Comparison of ENCODE assay signal across 10 mouse cellular contexts in the genomic region with DNA sequence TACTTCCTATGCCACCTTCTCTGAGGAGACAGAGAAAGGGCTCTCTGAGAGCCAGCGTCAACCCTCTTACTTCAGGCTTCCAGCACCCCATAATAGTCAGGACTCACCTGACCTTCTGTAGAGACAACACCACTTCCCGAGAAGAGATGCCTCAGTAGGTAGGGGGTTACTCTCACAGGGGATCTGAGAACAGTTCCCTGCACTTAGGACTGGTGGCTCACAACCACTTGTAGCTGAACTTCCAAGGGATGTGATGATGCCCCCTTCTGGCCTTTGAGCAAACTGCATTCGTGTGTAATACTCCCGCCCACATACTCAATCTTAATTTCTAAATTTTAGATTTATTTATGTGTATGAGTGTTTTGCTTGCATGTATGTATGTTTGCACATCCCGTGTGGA. TPM values are rescaled to one million over a fixed set of nuclear protein-coding genes. Genes with fewer than 3 reads are reported as not detected.
DNase-seq lines count a peak whose midpoint lies in the region; ATAC-seq and TF ChIP-seq lines count a peak whose summit lies in the region.
"Had no signal": no experiment of that assay in that cellular context is flagged by ENCODE, and none has a peak within 500 bp of the region (broad histone marks: within the 10 kb centered on the region; RNA-seq: fewer than 3 reads in every experiment).

No protein-coding gene starts in this region.

- no peak overlapping the region for H3K27ac ChIP-seq in kidney, embryonic 16.5 days (ENCODE audit: low read length)
- no peak overlapping the region for H3K27ac ChIP-seq in MEL (ENCODE audit: control insufficient read depth, low read depth, low read length)
- H3K27ac ChIP-seq in limb, embryonic 13.5 days, result peak overlapping the region; percentile 33; the same call in 1 of the 2 replicates

- H3K9ac ChIP-seq in kidney, embryonic 16.5 days (replicated peaks; ENCODE audit: low read length), result no peak overlapping the region
- no peak overlapping the region for H3K9ac ChIP-seq in MEL (ENCODE audit: control insufficient read depth, low read depth, low read length, poor library complexity, severe bottlenecking)
- no peak overlapping the region for H3K9ac ChIP-seq in limb, embryonic 13.5 days

- 81% methylated on average over 5 of the region's 5 CpGs for WGBS in kidney, embryonic 16.5 days
- 85% methylated on average over 5 of the region's 5 CpGs for WGBS in limb, embryonic 13.5 days

- no peak for TF ChIP-seq POLR2A in MEL (IDR thresholded peaks at IDR 0.05; ENCODE audit: control insufficient read depth in 1 of 2, insufficient read depth in 1 of 2, low read depth in 1 of 2, low read length in 2 of 2, poor library complexity in 1 of 2)

- no peak overlapping the region for H3K4me3 ChIP-seq in kidney, embryonic 16.5 days (ENCODE audit: low read length)
- H3K4me3 ChIP-seq in MEL (ENCODE audit: control insufficient read depth in 1 of 2, insufficient read depth in 1 of 2, low read depth in 2 of 2, low read length in 2 of 2), result no peak overlapping the region
- no peak overlapping the region for H3K4me3 ChIP-seq in limb, embryonic 13.5 days

- TF ChIP-seq CTCF in MEL (IDR thresholded peaks at IDR 0.05 in 2 of 3, conservative IDR thresholded peaks at IDR 0.05 in 1 of 3; ENCODE audit: control insufficient read depth in 1 of 3, insufficient read depth in 1 of 3, low read depth in 2 of 3, low read length in 3 of 3, poor library complexity in 1 of 3, severe bottlenecking in 1 of 3), result peak; percentile 20 to 64 (median 48); a peak in 4 of 6 replicates

- peaks cover 1% of the 10 kb centered on the region; the same call in 1 of the 2 replicates for H3K79me2 ChIP-seq in MEL (ENCODE audit: control insufficient read depth, insufficient read depth, low read length, poor library complexity)

- no peak overlapping the region for H3K4me2 ChIP-seq in kidney, embryonic 16.5 days (replicated peaks; ENCODE audit: low read depth, low read length)
- no peak overlapping the region for H3K4me2 ChIP-seq in limb, embryonic 13.5 days (replicated peaks)

- no peak; the same call in none of the 2 replicates for TF ChIP-seq RAD21 in MEL (IDR thresholded peaks at IDR 0.05; ENCODE audit: low read depth, low read length)

- H3K9me3 ChIP-seq in kidney, embryonic 16.5 days (ENCODE audit: low read length), result no peaks in the 10 kb centered on the region
- no peaks in the 10 kb centered on the region for H3K9me3 ChIP-seq in MEL (replicated peaks; ENCODE audit: insufficient read depth, low read length)
- H3K9me3 ChIP-seq in limb, embryonic 13.5 days, result no peaks in the 10 kb centered on the region

- DNase-seq in kidney, postnatal 10 days, result peak; percentile 12
- DNase-seq in CD4-positive helper T cell, adult 2 months (ENCODE audit: low read depth, low spot score), result peak; percentile 69
- peak; percentile 64 for DNase-seq in MEL (ENCODE audit: low read depth, low spot score)
- DNase-seq in gastrocnemius, adult 18-20 months (ENCODE audit: low spot score), result no peak
- DNase-seq in layer of hippocampus, postnatal 25 days (ENCODE audit: extremely low spot score in 1 of 2, low spot score in 1 of 2), result no peak
- DNase-seq: heart, postnatal 36 days; thymus, postnatal 14 days had no signal

- H3K4me1 ChIP-seq in kidney, embryonic 16.5 days (ENCODE audit: insufficient read depth, low read length), result peaks cover 28% of the 10 kb centered on the region
- H3K4me1 ChIP-seq in MEL (ENCODE audit: control insufficient read depth in 1 of 2, insufficient read depth in 2 of 2, low read length in 2 of 2), result peaks cover 4 to 15% of the 10 kb centered on the region in 2 experiments
- peaks cover 41% of the 10 kb centered on the region for H3K4me1 ChIP-seq in limb, embryonic 13.5 days

- TF ChIP-seq EP300 in MEL (IDR thresholded peaks at IDR 0.05; ENCODE audit: low read depth in 1 of 2, low read length in 2 of 2), result no peak

- ATAC-seq in kidney, embryonic 16.5 days (ENCODE audit: low FRiP score, low TSS enrichment), result no peak
- ATAC-seq in limb, embryonic 13.5 days (ENCODE audit: low FRiP score, low read depth), result no peak
- ATAC-seq: forebrain, embryonic 16.5 days had no signal

- no peaks in the 10 kb centered on the region for H3K36me3 ChIP-seq in kidney, embryonic 16.5 days (ENCODE audit: insufficient read depth, low read length)
- H3K36me3 ChIP-seq in MEL (ENCODE audit: control insufficient read depth in 1 of 2, insufficient read depth in 2 of 2, low read length in 2 of 2), result peaks cover 0 to 8% of the 10 kb centered on the region in 2 experiments; a peak in 2 of 4 replicates
- no peaks in the 10 kb centered on the region for H3K36me3 ChIP-seq in limb, embryonic 13.5 days

- no peaks in the 10 kb centered on the region for H3K27me3 ChIP-seq in kidney, embryonic 16.5 days (ENCODE audit: insufficient read depth, low read length)
- H3K27me3 ChIP-seq in MEL (ENCODE audit: control insufficient read depth in 1 of 2, insufficient read depth in 2 of 2, low read length in 2 of 2), result no peaks in the 10 kb centered on the region
- H3K27me3 ChIP-seq in limb, embryonic 13.5 days, result no peaks in the 10 kb centered on the region

TF ChIP-seq in MEL, 35 proteins besides CTCF, POLR2A, EP300 and RAD21:
- TF ChIP-seq E2F4 (IDR thresholded peaks at IDR 0.05; ENCODE audit: borderline replicate concordance, low read depth, low read length) (no peak), MAFK (IDR thresholded peaks at IDR 0.05; ENCODE audit: borderline replicate concordance, low read depth, low read length) (no peak), JUND (IDR thresholded peaks at IDR 0.05; ENCODE audit: low read depth, low read length) (no peak), MXI1 (IDR thresholded peaks at IDR 0.05; ENCODE audit: low read depth, low read length) (no peak), ZC3H11A (IDR thresholded peaks at IDR 0.05; ENCODE audit: low read depth, low read length) (no peak), MYC (IDR thresholded peaks at IDR 0.05; ENCODE audit: low read depth, low read length) (no peak), BHLHE40 (IDR thresholded peaks at IDR 0.05; ENCODE audit: borderline replicate concordance, low read depth, low read length) (no peak), TCF12 (IDR thresholded peaks at IDR 0.05; ENCODE audit: low read depth, low read length) (no peak), SMC3 (IDR thresholded peaks at IDR 0.05; ENCODE audit: low read depth, low read length) (no peak)

RNA-seq across cellular contexts. Expression of gene Nanos3, which starts 8.5 kb away (rescaled TPM):
- 2.6 and 3.1 TPM in 2 replicates for polyA plus RNA-seq in kidney, embryonic 16.5 days (2015; fragmentation: Nextera tagmentation; extraction: Ambion mirVana)
- 0.56 and 2.0 TPM in 2 replicates for total RNA-seq in MEL (2012; rRNA removed)
- 1 to 10 TPM in 1 of 2 experiments, not detected in 1; 1.7 TPM for polyA plus RNA-seq in MEL (2012; ENCODE audit: insufficient read depth in 1 of 2, insufficient read length in 2 of 2, low read depth in 1 of 2, low replicate concordance in 2 of 2, missing spikeins in 1 of 2)
- 5.7 TPM in 2 replicates for polyA plus RNA-seq in limb, embryonic 13.5 days (2015; fragmentation: Nextera tagmentation; extraction: Ambion mirVana)
- under 1 TPM in 1 of 2 experiments, not detected in 1; 0.82 TPM for total RNA-seq in gastrocnemius, adult 18-20 months (2021)
- total RNA-seq in layer of hippocampus, postnatal 25 days (2021), result 1 to 10 TPM; 2.6 to 3.0 TPM

RNA-seq across cellular contexts. Expression of gene Zswim4, which starts 43.3 kb away (rescaled TPM):
- polyA plus RNA-seq in kidney, embryonic 16.5 days (2015; fragmentation: Nextera tagmentation; extraction: Ambion mirVana), result 18.3 and 18.5 TPM in 2 replicates
- total RNA-seq in MEL (2012; rRNA removed), result 3.6 and 4.4 TPM in 2 replicates
- polyA plus RNA-seq in MEL (2012; ENCODE audit: insufficient read depth in 1 of 2, insufficient read length in 2 of 2, low read depth in 1 of 2, low replicate concordance in 2 of 2, missing spikeins in 1 of 2), result 1 to 10 TPM in 1 of 2 experiments, not detected in 1; 7.4 TPM
- polyA plus RNA-seq in limb, embryonic 13.5 days (2015; fragmentation: Nextera tagmentation; extraction: Ambion mirVana), result 23.5 and 23.9 TPM in 2 replicates
- 1 to 10 TPM; 6.6 to 7.2 TPM for total RNA-seq in gastrocnemius, adult 18-20 months (2021)
- 10 to 100 TPM; 16.5 to 20.4 TPM for total RNA-seq in layer of hippocampus, postnatal 25 days (2021)

RNA-seq across cellular contexts. Expression of gene 4930432K21Rik, which starts 45.7 kb away (rescaled TPM):
- 1.7 and 1.9 TPM in 2 replicates for polyA plus RNA-seq in kidney, embryonic 16.5 days (2015; fragmentation: Nextera tagmentation; extraction: Ambion mirVana)
- total RNA-seq in MEL (2012; rRNA removed), result 1.3 and 2.2 TPM in 2 replicates
- polyA plus RNA-seq in MEL (2012; ENCODE audit: insufficient read depth in 1 of 2, insufficient read length in 2 of 2, low read depth in 1 of 2, low replicate concordance in 2 of 2, missing spikeins in 1 of 2), result 1 to 10 TPM in 1 of 2 experiments, not detected in 1; 3.0 TPM
- 1.6 and 2.0 TPM in 2 replicates for polyA plus RNA-seq in limb, embryonic 13.5 days (2015; fragmentation: Nextera tagmentation; extraction: Ambion mirVana)
- total RNA-seq in gastrocnemius, adult 18-20 months (2021), result under 1 TPM; 0.31 to 0.57 TPM
- 1 to 10 TPM; 1.4 to 2.1 TPM for total RNA-seq in layer of hippocampus, postnatal 25 days (2021)

RNA-seq across cellular contexts. Expression of gene Cc2d1a, which starts 45.8 kb away (rescaled TPM):
- polyA plus RNA-seq in kidney, embryonic 16.5 days (2015; fragmentation: Nextera tagmentation; extraction: Ambion mirVana), result 29.0 and 31.1 TPM in 2 replicates
- 7.3 and 9.1 TPM in 2 replicates for total RNA-seq in MEL (2012; rRNA removed)
- 10 to 100 TPM in 1 of 2 experiments, not detected in 1; 18.7 TPM for polyA plus RNA-seq in MEL (2012; ENCODE audit: insufficient read depth in 1 of 2, insufficient read length in 2 of 2, low read depth in 1 of 2, low replicate concordance in 2 of 2, missing spikeins in 1 of 2)
- polyA plus RNA-seq in limb, embryonic 13.5 days (2015; fragmentation: Nextera tagmentation; extraction: Ambion mirVana), result 27.6 and 29.3 TPM in 2 replicates
- total RNA-seq in gastrocnemius, adult 18-20 months (2021), result 10 to 100 TPM; 15.8 to 16.3 TPM
- 10 to 100 TPM; 52.6 to 54.0 TPM for total RNA-seq in layer of hippocampus, postnatal 25 days (2021)

RNA-seq across cellular contexts. Expression of gene D8Ertd738e, which starts 56.0 kb away (rescaled TPM):
- 321 and 330 TPM in 2 replicates for polyA plus RNA-seq in kidney, embryonic 16.5 days (2015; fragmentation: Nextera tagmentation; extraction: Ambion mirVana)
- 159 and 164 TPM in 2 replicates for total RNA-seq in MEL (2012; rRNA removed)
- polyA plus RNA-seq in MEL (2012; ENCODE audit: insufficient read depth in 1 of 2, insufficient read length in 2 of 2, low read depth in 1 of 2, low replicate concordance in 2 of 2, missing spikeins in 1 of 2), result 100 to 1,000 TPM in 1 of 2 experiments, not detected in 1; 149 TPM
- 325 and 338 TPM in 2 replicates for polyA plus RNA-seq in limb, embryonic 13.5 days (2015; fragmentation: Nextera tagmentation; extraction: Ambion mirVana)
- 100 to 1,000 TPM; 185 to 187 TPM for total RNA-seq in gastrocnemius, adult 18-20 months (2021)
- total RNA-seq in layer of hippocampus, postnatal 25 days (2021), result 100 to 1,000 TPM; 140 to 152 TPM

Comparison
In these comparisons a context has a peak if more than half of its experiments do, and no peak if none do; other contexts are left out.
1. DNase-seq: peak in kidney, postnatal 10 days (single experiment), CD4-positive helper T cell, adult 2 months (single experiment) and MEL (single experiment); none in gastrocnemius, adult 18-20 months (single experiment) and layer of hippocampus, postnatal 25 days (0 of 2).